Mouse (Mus musculus) embryonic facial prominence, embryonic 11.5 days (tissue): ENCODE measurements around the gene Selenom. TPM values are rescaled to one million over a fixed set of nuclear protein-coding genes. Genes with fewer than 3 reads are reported as not detected.

Experiments used
- ATAC-seq: fragments of 200-750 bp; cut with Nextera tagmentation; replicated peaks from 2 replicates; pipeline ENCODE4 v1.8.0; 2017; ENCODE audit warnings: low read depth; ENCODE audit not compliant: insufficient number of reproducible peaks, low FRiP score, low TSS enrichment
- DNase-seq: peaks from one replicate; pipeline ENCODE4 v3.0.0-alpha.2; 2015; ENCODE audit warnings: low spot score
- H3K27ac ChIP-seq: fragments of 300-500 bp; sonication (generic); replicated peaks from 2 replicates; pipeline ENCODE4 v1.5.1; 2014; ENCODE audit warnings: mild to moderate bottlenecking, low read depth, low read length, control low read depth
- H3K27me3 ChIP-seq: fragments of 300-500 bp; sonication (generic); 2 replicates; pipeline ENCODE4 v1.6.1; 2014; ENCODE audit warnings: mild to moderate bottlenecking, low read length, moderate library complexity, mixed read lengths; ENCODE audit not compliant: control insufficient read depth, insufficient read depth
- H3K36me3 ChIP-seq: fragments of 300-500 bp; sonication (generic); replicated peaks from 2 replicates; pipeline ENCODE4 v1.6.1; 2014; ENCODE audit warnings: low read depth, mild to moderate bottlenecking, low read length, moderate library complexity, mixed read lengths; ENCODE audit not compliant: control insufficient read depth, insufficient read depth
- H3K4me1 ChIP-seq: fragments of 300-500 bp; sonication (generic); 2 replicates; pipeline ENCODE4 v1.6.1; 2014; ENCODE audit warnings: low read length, mixed read lengths; ENCODE audit not compliant: control insufficient read depth, insufficient read depth
- H3K4me2 ChIP-seq: fragments of 300-500 bp; sonication (generic); 2 replicates; pipeline ENCODE4 v1.6.1; 2014; ENCODE audit warnings: low read depth, mild to moderate bottlenecking, control low read depth, low read length, moderate library complexity
- H3K4me3 ChIP-seq: fragments of 300-500 bp; sonication (generic); 2 replicates; pipeline ENCODE4 v1.5.1; 2014; ENCODE audit warnings: low read depth, low read length, control low read depth
- H3K9ac ChIP-seq: fragments of 300-500 bp; sonication (generic); replicated peaks from 2 replicates; pipeline ENCODE4 v1.6.1; 2014; ENCODE audit warnings: mild to moderate bottlenecking, control low read depth, low read length
- H3K9me3 ChIP-seq: fragments of 300-500 bp; sonication (generic); replicated peaks from 2 replicates; pipeline ENCODE4 v1.6.1; 2016; ENCODE audit warnings: mild to moderate bottlenecking, low read length, inconsistent platforms, mixed read lengths; ENCODE audit not compliant: control insufficient read depth
- WGBS: fragments of 180-500 bp; shearing (Covaris S2); extraction: QIAGEN DNeasy Blood & Tissue Kit; methylation state at CpG from one replicate; pipeline ENCODE4 v1.1.7; 2014; 5-methylcytosine and 5-hydroxymethylcytosine counted together
- polyA plus RNA-seq: library from polyadenylated mRNA; unstranded; fragments of >200 nt; fragmentation: Nextera tagmentation; extraction: Ambion mirVana; gene quantifications from 2 replicates; pipeline ENCODE4 v1.2.1, GENCODE M21; 2014

Gene Selenom
- polyA plus RNA-seq, 1 experiment from 2014 or later: 60.3 TPM

GRCm38 (mm10) chr11:3516121-3516520, 1.6 kb downstream of the Selenom start:
- H3K9ac ChIP-seq: no peak overlapping the region
- H3K27ac ChIP-seq: no peak overlapping the region
- ATAC-seq (no peak), DNase-seq (no peak)
- no peaks in the 10 kb centered on the region for H3K9me3 ChIP-seq
- H3K4me2 ChIP-seq: no peak overlapping the region
- no peaks in the 10 kb centered on the region for H3K36me3 ChIP-seq
- H3K4me3 ChIP-seq: no peak overlapping the region
- H3K4me1 ChIP-seq: peaks cover 4% of the 10 kb centered on the region; the same call in 1 of the 2 replicates
- peaks cover 3% of the 10 kb centered on the region; the same call in 1 of the 2 replicates for H3K27me3 ChIP-seq
- 78% methylated on average over 5 of the region's 5 CpGs for WGBS

- Histone ChIP-seq H3K4me2 (peak overlapping the region; percentile 82), H3K9me3 (no peaks in the 10 kb centered on the region), H3K4me3 (peak overlapping the region; percentile 34), H3K27me3 (peaks cover 3% of the 10 kb centered on the region; the same call in 1 of the 2 replicates), H3K27ac (no peak overlapping the region), H3K4me1 (peaks cover 4% of the 10 kb centered on the region; the same call in 1 of the 2 replicates), H3K9ac (peak overlapping the region; percentile 41), H3K36me3 (no peaks in the 10 kb centered on the region)
- peak; percentile 69 for DNase-seq
- ATAC-seq: peak; percentile 55; the same call in 1 of the 2 replicates
- 2% methylated on average over 50 of the region's 50 CpGs for WGBS
Observed at GRCm38 (mm10) chr11:3516859-3517845, 2.7 kb downstream of the Selenom start.

DNA sequence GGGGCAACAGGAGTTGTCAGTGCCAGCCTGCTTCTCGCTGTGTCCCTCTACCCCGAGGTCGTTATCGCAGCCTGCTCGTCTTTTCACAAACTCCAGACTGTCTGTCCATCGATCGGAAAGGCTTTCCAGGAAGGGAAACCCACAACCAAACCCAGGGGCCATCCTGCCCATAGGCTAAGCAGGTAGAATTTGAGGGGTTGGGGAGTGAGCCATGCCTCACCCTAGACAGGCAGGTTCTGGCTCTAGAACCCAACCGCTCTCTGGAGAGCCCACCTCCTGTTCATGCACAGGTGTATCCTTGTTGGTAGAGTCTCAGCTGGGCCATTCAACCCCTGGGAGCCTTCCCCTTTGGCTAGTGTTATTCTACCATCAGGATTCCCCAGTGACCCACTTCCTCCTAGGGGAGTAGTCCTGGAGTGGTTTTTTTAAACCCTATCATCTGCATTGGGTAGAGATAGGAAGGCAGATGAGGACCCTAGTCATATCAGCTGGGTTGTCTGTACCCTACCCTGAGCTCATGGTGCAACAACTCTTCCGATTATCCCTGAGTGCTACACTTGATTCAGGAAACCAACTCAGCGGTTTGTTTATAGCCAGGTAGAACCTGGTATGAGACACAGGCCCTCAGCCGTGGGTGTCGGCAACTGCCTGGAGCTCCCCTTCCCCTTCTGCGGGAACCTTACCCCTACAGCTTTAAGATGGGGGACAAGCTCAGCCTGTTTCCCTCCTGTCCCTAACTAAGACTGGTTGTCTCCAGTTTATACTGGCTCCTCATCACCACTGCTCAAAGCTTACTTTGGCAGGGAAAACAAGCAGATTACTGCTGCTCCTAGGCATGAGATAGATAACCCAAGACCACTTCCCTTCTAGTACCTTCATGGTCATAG, 3.6 kb downstream of the Selenom start:
- H3K27me3 ChIP-seq: peaks cover 3% of the 10 kb centered on the region; the same call in 1 of the 2 replicates
- H3K9me3 ChIP-seq: no peaks in the 10 kb centered on the region
- ATAC-seq (no peak), DNase-seq (no peak)
- H3K4me1 ChIP-seq: peaks cover 4% of the 10 kb centered on the region; the same call in 1 of the 2 replicates
- H3K9ac ChIP-seq: peak overlapping the region; percentile 41; the same call in 1 of the 2 replicates
- no peaks in the 10 kb centered on the region; the same call in none of the 2 replicates for H3K36me3 ChIP-seq
- no peak overlapping the region for H3K4me3 ChIP-seq
- H3K27ac ChIP-seq: no peak overlapping the region
- peak overlapping the region; percentile 82; the same call in 1 of the 2 replicates for H3K4me2 ChIP-seq
- WGBS: 62% methylated on average over 13 of the region's 13 CpGs

DNA sequence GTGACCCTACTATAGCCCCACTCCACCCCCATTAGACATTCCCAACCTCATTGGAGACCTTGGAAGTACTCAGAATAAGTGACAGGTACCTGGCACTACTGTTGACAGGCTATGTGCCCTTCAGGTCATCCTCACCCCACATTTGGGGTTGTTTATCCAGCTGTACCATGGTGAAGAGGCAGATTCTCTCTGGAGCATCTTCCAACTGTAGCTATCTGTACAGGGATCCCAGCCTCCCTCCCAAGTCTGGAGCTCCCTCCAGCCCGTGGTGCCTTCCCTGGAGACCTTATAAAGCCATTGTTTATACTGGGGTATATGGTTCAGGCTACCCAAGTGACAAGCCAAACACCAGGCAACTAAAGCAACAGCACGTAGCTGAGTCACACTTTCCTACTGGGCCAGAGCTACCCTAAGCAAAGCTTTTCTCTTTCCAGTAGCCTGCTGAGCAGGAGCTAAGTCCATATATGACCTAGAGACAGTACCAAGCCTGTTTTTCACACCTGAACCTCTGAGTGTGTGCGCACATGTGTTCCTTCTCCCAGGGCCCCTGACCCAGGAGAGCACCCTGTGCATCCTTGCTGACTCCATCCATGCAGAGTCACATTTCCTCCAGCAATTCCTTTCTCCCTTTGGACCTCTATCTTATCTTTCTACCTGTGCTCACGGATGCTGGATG, 4.7 kb downstream of the Selenom start:
- 76% methylated on average over 4 of the region's 4 CpGs for WGBS
- Histone ChIP-seq H3K27ac (no peak overlapping the region), H3K9me3 (no peaks in the 10 kb centered on the region), H3K4me3 (no peak overlapping the region), H3K4me1 (peaks cover 4% of the 10 kb centered on the region; the same call in 1 of the 2 replicates), H3K4me2 (no peak overlapping the region), H3K36me3 (no peaks in the 10 kb centered on the region; the same call in none of the 2 replicates), H3K9ac (no peak overlapping the region), H3K27me3 (peaks cover 3% of the 10 kb centered on the region; the same call in 1 of the 2 replicates)
- ATAC-seq (no peak), DNase-seq (no peak)

- ATAC-seq: no peak
- Histone ChIP-seq H3K9ac (no peak overlapping the region), H3K27me3 (peaks cover 3% of the 10 kb centered on the region; the same call in 1 of the 2 replicates), H3K9me3 (no peaks in the 10 kb centered on the region), H3K4me1 (peaks cover 4% of the 10 kb centered on the region; the same call in 1 of the 2 replicates), H3K4me3 (no peak overlapping the region), H3K4me2 (no peak overlapping the region), H3K36me3 (no peaks in the 10 kb centered on the region; the same call in none of the 2 replicates), H3K27ac (no peak overlapping the region)
- 84% methylated on average over 11 of the region's 11 CpGs for WGBS
- DNase-seq: no peak
Observed at GRCm38 (mm10) chr11:3519756-3520398, 5.4 kb downstream of the Selenom start.

GRCm38 (mm10) chr11:3520919-3521318, 6.4 kb downstream of the Selenom start:
- no peak for DNase-seq
- WGBS: 80% methylated on average over 14 of the region's 14 CpGs
- Histone ChIP-seq H3K4me3 (no peak overlapping the region), H3K4me1 (peaks cover 4% of the 10 kb centered on the region; the same call in 1 of the 2 replicates), H3K27me3 (peaks cover 3% of the 10 kb centered on the region; the same call in 1 of the 2 replicates), H3K4me2 (no peak overlapping the region), H3K27ac (no peak overlapping the region), H3K9me3 (no peaks in the 10 kb centered on the region), H3K9ac (no peak overlapping the region), H3K36me3 (no peaks in the 10 kb centered on the region; the same call in none of the 2 replicates)
- no peak for ATAC-seq
